Mouse (Mus musculus): ENCODE results near the gene Rtn4rl1. TPM values are rescaled to one million over a fixed set of nuclear protein-coding genes. Genes with fewer than 3 reads are reported as not detected.

The Rtn4rl1 gene
- polyA plus RNA-seq, 1 experiment from 2014 or later: 1.2 TPM

- Histone ChIP-seq H3K36me3 (no peaks in the 10 kb centered on the region), H3K4me2 (no peak overlapping the region), H3K9ac (no peak overlapping the region), H3K4me1 (peaks cover 28% of the 10 kb centered on the region), H3K4me3 (no peak overlapping the region), H3K27me3 (replicated peaks) (peaks cover 71% of the 10 kb centered on the region), H3K27ac (no peak overlapping the region), H3K9me3 (replicated peaks) (no peaks in the 10 kb centered on the region)
- 68% methylated on average over 6 of the region's 6 CpGs for WGBS (ENCODE audit: insufficient replicate concordance)
- no peak for ATAC-seq
Observed at GRCm38 (mm10) chr11:75229289-75229688, 35.7 kb downstream of the Rtn4rl1 start.

DNA sequence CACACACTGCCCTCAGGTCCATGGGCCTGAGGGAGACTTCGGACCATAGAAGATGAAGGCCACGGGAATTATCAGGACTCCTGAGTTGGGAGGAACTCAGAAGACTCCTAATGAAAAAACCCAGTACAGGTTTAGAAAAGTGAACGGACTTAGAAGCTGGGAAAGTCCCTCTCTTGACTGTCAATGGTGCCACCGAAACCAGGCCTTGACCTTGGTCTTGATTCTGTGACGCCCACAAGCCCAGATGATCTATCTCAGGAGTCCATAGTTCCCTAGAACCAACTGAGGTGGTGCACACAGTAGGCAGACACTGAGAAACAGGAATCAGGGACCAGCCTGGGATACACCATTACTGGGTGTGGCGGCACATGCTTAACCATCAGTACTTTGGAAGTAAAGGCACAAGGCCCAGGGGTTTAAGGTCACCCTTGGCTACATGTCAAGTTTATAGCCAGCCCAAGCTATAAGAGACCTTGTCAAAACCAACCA, 36.7 kb downstream of the Rtn4rl1 start:
- ATAC-seq: no peak
- Histone ChIP-seq H3K27ac (no peak overlapping the region), H3K9me3 (replicated peaks) (no peaks in the 10 kb centered on the region), H3K36me3 (no peaks in the 10 kb centered on the region), H3K9ac (no peak overlapping the region), H3K27me3 (replicated peaks) (peaks cover 72% of the 10 kb centered on the region), H3K4me2 (no peak overlapping the region), H3K4me3 (no peak overlapping the region), H3K4me1 (peaks cover 38% of the 10 kb centered on the region)
- 75% methylated on average over 6 of the region's 6 CpGs for WGBS (ENCODE audit: insufficient replicate concordance)

GRCm38 (mm10) chr11:75231756-75232155, 38.2 kb downstream of the Rtn4rl1 start:
- Histone ChIP-seq H3K27me3 (replicated peaks) (peaks cover 78% of the 10 kb centered on the region), H3K4me1 (peaks cover 47% of the 10 kb centered on the region), H3K4me3 (no peak overlapping the region), H3K27ac (no peak overlapping the region), H3K4me2 (0 out of 2 replicates have a peak overlapping the region, but pooled peaks have one; percentile 10), H3K9ac (no peak overlapping the region), H3K36me3 (no peaks in the 10 kb centered on the region), H3K9me3 (replicated peaks) (no peaks in the 10 kb centered on the region)
- ATAC-seq: peak; percentile 26; the same call in 1 of the 2 replicates
- 14% methylated on average over 7 of the region's 7 CpGs for WGBS (ENCODE audit: insufficient replicate concordance)

- 51% methylated on average over 4 of the region's 4 CpGs for WGBS (ENCODE audit: insufficient replicate concordance)
- no peak overlapping the region for H3K27ac ChIP-seq
- no peak overlapping the region for H3K9ac ChIP-seq
- H3K4me1 ChIP-seq: peaks cover 47% of the 10 kb centered on the region
- no peak for ATAC-seq
- H3K4me3 ChIP-seq: no peak overlapping the region
- H3K27me3 ChIP-seq (replicated peaks): peaks cover 81% of the 10 kb centered on the region
- no peak overlapping the region for H3K4me2 ChIP-seq
- no peaks in the 10 kb centered on the region for H3K9me3 ChIP-seq (replicated peaks)
- no peaks in the 10 kb centered on the region for H3K36me3 ChIP-seq
Observed at GRCm38 (mm10) chr11:75232434-75232833, 38.9 kb downstream of the Rtn4rl1 start.

DNA sequence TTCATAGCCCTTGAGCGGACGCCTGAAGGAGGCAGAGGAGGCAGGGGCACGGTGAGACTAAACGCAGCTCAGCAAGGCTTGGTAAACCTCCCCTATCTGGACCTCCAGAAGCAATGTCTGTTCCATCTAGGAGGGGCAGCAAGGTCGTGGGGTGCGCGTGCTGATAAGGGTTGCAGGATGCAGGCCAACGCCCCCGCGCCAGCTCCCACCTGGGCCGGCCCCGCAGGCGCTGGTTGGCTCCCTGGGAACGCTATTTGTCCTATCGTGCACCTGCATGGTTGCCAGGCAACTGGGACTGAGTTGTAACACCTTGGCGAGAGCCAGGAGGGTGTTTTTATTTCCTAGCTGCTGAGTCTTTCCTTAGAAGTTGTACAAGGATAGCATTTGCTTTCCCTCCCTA, 41.2 kb downstream of the Rtn4rl1 start:
- Histone ChIP-seq H3K36me3 (no peaks in the 10 kb centered on the region), H3K9me3 (replicated peaks) (no peaks in the 10 kb centered on the region), H3K4me3 (peak overlapping the region; percentile 20; the same call in 1 of the 2 replicates), H3K4me1 (peaks cover 47% of the 10 kb centered on the region), H3K4me2 (peak overlapping the region; percentile 59), H3K27me3 (replicated peaks) (peaks cover 74% of the 10 kb centered on the region), H3K27ac (peak overlapping the region; percentile 70), H3K9ac (no peak overlapping the region)
- ATAC-seq: peak; percentile 97
- WGBS (ENCODE audit: insufficient replicate concordance): 4% methylated on average over 16 of the region's 16 CpGs

- Histone ChIP-seq H3K9ac (no peak overlapping the region), H3K9me3 (replicated peaks) (no peaks in the 10 kb centered on the region), H3K4me1 (peaks cover 39% of the 10 kb centered on the region), H3K4me2 (no peak overlapping the region), H3K36me3 (no peaks in the 10 kb centered on the region), H3K27ac (no peak overlapping the region), H3K4me3 (no peak overlapping the region), H3K27me3 (replicated peaks) (peaks cover 36% of the 10 kb centered on the region)
- ATAC-seq: 0 out of 2 replicates have a peak, but pooled peaks have one; percentile 36
- WGBS (ENCODE audit: insufficient replicate concordance): 60% methylated on average over 13 of the region's 13 CpGs
Observed at GRCm38 (mm10) chr11:75240158-75240934, 46.8 kb downstream of the Rtn4rl1 start.

DNA sequence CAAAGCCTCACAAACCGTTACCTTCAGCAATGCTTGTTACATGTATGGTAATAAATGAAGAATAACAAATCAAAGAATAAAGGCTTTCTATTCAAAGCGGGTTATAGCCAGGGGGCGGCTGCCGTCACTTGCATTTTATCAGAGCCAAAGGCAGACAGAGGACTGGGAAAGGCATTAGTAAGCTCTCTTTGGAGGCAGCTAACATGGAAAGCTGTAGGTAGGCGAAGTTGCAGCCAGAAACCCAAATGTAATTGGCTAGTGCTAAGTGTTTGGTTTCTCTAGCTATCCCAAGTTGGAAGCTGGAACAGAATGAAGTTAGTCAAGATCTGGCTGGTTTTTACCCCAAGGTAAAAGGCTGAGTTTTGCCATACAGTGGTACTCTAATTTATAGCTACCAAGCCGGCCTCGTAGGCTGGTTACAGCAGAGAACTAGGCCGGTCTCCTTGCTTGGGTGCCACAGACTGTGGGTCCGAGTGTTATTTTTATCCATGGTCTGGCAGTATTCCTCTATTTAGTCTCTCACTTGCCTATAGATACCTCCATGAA, 49.2 kb downstream of the Rtn4rl1 start:
- Histone ChIP-seq H3K4me3 (no peak overlapping the region), H3K9me3 (replicated peaks) (no peaks in the 10 kb centered on the region), H3K4me1 (peaks cover 53% of the 10 kb centered on the region), H3K9ac (no peak overlapping the region), H3K27ac (no peak overlapping the region), H3K36me3 (no peaks in the 10 kb centered on the region), H3K4me2 (no peak overlapping the region), H3K27me3 (replicated peaks) (peaks cover 14% of the 10 kb centered on the region)
- no peak for ATAC-seq
- WGBS (ENCODE audit: insufficient replicate concordance): 81% methylated on average over 9 of the region's 9 CpGs

DNA sequence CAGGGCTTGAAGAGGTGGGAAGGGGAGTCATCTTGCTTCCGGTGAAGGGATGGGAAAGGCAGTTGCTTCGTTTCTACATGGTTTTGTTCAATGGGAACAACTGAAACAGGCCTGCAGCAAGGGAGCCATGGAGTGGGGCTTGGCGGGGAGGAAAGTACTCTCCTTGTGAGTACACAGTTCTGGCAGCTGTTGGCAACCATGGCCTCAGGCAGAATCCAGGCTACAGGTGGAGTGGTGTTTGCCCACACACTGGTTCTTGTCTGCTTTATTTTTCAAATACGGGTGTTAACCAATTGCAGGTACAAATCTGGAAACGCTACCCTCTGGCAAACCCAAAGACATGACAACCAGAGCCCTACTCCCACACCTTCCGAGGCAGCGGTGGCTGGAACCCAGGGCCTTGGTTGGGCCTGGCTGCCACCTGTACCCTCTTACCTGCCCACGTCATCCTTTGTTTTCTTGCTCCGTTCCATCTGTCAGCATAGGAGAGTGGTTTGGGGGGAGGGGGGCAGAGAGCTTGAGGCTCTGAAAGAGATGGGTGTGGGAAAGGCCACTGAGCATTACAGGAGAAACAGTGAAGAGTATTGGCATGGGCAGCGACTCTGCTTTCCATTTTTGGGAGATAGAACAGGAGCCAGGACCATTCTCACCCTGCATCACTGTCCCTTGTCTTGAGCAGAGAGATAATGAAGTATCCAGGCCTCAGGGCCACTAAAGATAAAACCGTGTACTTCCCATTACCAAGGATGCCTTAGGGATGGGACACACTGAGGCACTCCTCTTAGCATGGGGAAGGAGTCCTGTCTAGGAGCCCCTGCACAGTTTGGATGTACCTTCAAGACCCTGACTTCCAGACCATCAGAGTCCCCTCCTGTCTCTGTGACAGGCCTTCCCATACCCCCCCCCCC, 51.0 kb downstream of the Rtn4rl1 start:
- ATAC-seq: peak; percentile 27; the same call in 1 of the 2 replicates
- Histone ChIP-seq H3K27me3 (replicated peaks) (peaks cover 5% of the 10 kb centered on the region), H3K4me1 (peaks cover 66% of the 10 kb centered on the region), H3K9ac (no peak overlapping the region), H3K4me2 (peak overlapping the region; percentile 27; the same call in 1 of the 2 replicates), H3K36me3 (no peaks in the 10 kb centered on the region), H3K4me3 (no peak overlapping the region), H3K27ac (no peak overlapping the region), H3K9me3 (replicated peaks) (no peaks in the 10 kb centered on the region)
- WGBS (ENCODE audit: insufficient replicate concordance): 71% methylated on average over 11 of the region's 11 CpGs

DNA sequence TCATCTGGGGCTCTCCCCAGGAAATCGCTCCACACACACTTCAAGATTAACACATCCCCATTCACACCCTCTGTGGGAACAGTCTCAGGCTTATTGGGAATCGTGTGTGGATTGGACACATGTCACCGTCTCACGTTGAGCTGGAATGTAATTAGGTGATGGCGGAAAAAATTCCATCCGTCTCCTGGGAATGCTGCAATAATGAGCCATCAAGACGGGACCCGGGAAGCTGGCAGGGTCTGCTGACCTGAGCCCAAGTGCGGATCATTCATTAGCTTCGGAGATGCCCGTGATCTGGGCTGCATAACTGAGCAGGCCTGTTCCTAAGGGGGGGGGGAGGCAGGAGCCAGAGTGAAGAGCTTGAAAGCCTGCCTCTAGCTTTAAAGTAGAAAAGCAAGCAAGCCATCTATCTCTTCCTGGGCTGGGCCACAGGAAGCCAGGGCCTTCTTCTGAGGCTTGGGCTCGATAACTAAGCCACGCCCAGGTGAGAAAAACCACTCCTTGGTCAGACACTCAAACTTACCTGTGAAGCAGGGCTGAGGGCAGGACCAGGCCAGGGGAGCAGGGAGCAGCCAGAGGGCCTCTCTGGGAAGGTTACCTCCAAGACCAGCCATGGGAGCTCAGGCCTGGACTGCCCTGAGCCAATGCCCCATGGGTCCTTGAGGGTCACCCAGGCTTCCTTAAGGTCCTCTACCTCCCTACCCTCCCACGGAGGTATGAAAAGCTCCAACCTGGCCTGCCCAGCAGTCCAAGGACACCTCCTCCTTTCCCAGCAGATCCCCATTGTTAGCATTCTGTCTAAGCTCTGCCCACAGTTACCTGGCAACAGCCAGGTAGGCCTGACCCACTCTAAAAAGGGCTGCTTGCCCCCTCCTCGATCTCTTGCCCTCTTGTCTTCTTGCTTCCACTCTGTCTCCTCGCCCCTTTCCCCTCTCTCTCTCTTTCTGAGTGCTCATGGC, 52.1 kb downstream of the Rtn4rl1 start:
- WGBS (ENCODE audit: insufficient replicate concordance): 47% methylated on average over 16 of the region's 16 CpGs

DNA sequence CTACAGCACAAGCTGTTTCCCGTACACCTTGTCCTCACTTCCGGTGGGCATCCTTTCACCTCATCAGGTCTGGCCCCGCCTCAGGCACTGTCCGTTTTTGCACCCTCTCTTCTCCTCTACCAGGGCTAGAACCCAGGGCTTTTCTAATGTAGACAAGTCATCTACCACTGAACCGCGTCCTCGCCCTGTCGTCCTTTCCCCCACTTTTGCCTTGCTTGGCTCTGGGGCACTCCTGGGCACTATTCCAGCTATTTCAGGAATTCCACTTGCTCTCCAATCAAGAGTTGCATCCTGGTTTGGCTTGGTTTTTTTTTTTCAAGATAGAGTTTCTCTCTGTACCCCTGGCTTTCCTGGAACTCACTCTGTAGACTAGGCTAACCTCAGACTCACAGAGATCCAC, 53.0 kb downstream of the Rtn4rl1 start:
- H3K4me1 ChIP-seq: peaks cover 54% of the 10 kb centered on the region
- H3K27ac ChIP-seq: no peak overlapping the region

More for the DNA sequence above, 52.1 kb downstream of the Rtn4rl1 start:
- Histone ChIP-seq H3K4me2 (peak overlapping the region; percentile 27; the same call in 1 of the 2 replicates), H3K9ac (no peak overlapping the region), H3K27ac (no peak overlapping the region), H3K4me3 (no peak overlapping the region), H3K27me3 (replicated peaks) (peaks cover 9% of the 10 kb centered on the region), H3K4me1 (peaks cover 60% of the 10 kb centered on the region), H3K36me3 (no peaks in the 10 kb centered on the region), H3K9me3 (replicated peaks) (no peaks in the 10 kb centered on the region)
- peak; percentile 45; the same call in 1 of the 2 replicates for ATAC-seq

More for the DNA sequence above, 53.0 kb downstream of the Rtn4rl1 start:
- Histone ChIP-seq H3K4me2 (no peak overlapping the region), H3K36me3 (no peaks in the 10 kb centered on the region), H3K4me3 (no peak overlapping the region), H3K27me3 (replicated peaks) (peaks cover 13% of the 10 kb centered on the region), H3K9ac (no peak overlapping the region), H3K9me3 (replicated peaks) (no peaks in the 10 kb centered on the region)
- 81% methylated on average over 8 of the region's 8 CpGs for WGBS (ENCODE audit: insufficient replicate concordance)
- ATAC-seq: no peak
